Mouse (Mus musculus) olfactory bulb, adult 2 months (tissue): ENCODE measurements around the gene Atf2. TPM values are rescaled to one million over a fixed set of nuclear protein-coding genes. Genes with fewer than 3 reads are reported as not detected.
"Not testable (repeated sequence)": the region's sequence is repeated elsewhere in the genome, so short reads cannot be mapped to it uniquely, and the experiment has no call there.

Source experiments
- H3K27ac ChIP-seq: fragments of 200-500 bp; 2 replicates; pipeline ENCODE4 v1.5.1; 2012; ENCODE audit warnings: low read depth, low read length; ENCODE audit not compliant: insufficient read depth
- H3K4me1 ChIP-seq: fragments of 200-500 bp; 2 replicates; pipeline ENCODE4 v1.6.1; 2012; ENCODE audit warnings: low read length; ENCODE audit not compliant: control insufficient read depth, insufficient read depth
- H3K4me3 ChIP-seq: fragments of 200-500 bp; 2 replicates; pipeline ENCODE4 v1.5.1; 2012; ENCODE audit warnings: mild to moderate bottlenecking, low read depth, low read length, moderate library complexity; ENCODE audit not compliant: insufficient read depth
- CTCF ChIP-seq: fragments of 200-500 bp; IDR thresholded peaks from 2 replicates; pipeline ENCODE4 v1.5.1; 2012; ENCODE audit warnings: low read depth, mild to moderate bottlenecking, low read length, moderate library complexity; ENCODE audit not compliant: insufficient read depth
- POLR2A ChIP-seq: fragments of 200-500 bp; IDR thresholded peaks from 2 replicates; pipeline ENCODE4 v1.6.1; 2012; ENCODE audit warnings: mild to moderate bottlenecking, low read depth, low read length, moderate library complexity; ENCODE audit not compliant: insufficient read depth
- WGBS: fragments of 180-500 bp; shearing (Covaris S2); methylation state at CpG from one replicate; pipeline ENCODE4 v1.1.7; 2018; 5-methylcytosine and 5-hydroxymethylcytosine counted together
- polyA plus RNA-seq: library from polyadenylated mRNA; stranded (reverse); fragments of >200 nt; gene quantifications from 2 replicates; pipeline ENCODE4 v1.2.4, GENCODE M21; 2012; ENCODE audit warnings: low replicate concordance; ENCODE audit not compliant: missing spikeins, insufficient read depth, insufficient read length

The Atf2 gene
- polyA plus RNA-seq, 1 experiment = 176 TPM

DNA sequence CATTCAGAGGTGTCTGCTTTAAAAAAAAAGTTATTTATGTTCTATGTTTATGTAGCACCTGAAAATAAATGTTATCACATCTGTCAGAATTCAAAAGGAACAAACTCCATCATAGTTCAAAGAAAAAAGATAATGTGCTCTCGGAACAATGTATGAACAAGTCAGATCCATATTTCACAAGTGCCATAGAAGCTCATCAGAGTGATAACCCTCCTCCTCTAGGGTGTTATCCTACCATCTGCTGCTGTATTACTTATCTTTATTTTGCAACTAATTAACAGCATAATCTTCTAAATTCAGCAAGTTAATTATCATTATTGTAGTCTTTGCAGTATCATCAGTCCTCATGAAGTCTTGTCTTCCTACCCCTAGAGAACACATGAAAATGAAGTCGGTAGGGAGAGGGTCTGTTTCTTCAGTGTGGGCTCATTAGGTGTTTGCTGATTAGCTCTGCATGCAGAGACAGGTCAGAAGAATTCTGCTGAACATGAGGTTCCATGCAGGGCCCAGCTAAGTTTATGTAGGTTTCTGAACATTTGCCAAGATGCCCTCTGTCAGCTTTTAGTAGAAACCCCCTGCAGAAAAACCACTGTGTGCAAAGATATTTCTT is 57.9 kb downstream of the Atf2 start:
- 69% methylated on average over 2 of the region's 2 CpGs for WGBS
- no peak for TF ChIP-seq POLR2A
- no peak for TF ChIP-seq CTCF
- Histone ChIP-seq H3K27ac (no peak overlapping the region), H3K4me1 (no peaks in the 10 kb centered on the region), H3K4me3 (no peak overlapping the region)

DNA sequence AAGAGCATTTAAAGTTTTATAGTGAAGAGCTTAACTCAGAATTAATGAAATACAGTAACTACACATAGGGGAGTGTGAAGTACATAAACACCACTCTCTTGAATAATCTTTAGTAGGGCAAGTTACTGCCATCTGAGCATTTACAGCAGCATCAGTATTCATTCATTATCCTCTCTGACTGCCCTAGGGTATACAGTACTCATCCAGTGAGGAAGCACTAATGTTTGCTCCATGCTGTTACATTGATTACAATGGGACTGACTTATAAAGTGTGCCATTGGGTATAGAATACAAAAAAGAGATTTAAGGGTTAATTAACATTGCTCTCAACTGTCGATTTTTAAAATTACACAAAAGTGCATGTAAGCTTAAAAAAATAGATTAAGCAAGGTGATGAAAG is 59.2 kb downstream of the Atf2 start:
- TF ChIP-seq CTCF = no peak
- no peak for TF ChIP-seq POLR2A
- no peaks in the 10 kb centered on the region for H3K4me1 ChIP-seq
- no peak overlapping the region for H3K27ac ChIP-seq
- no peak overlapping the region for H3K4me3 ChIP-seq
- 53% methylated on average over 1 of the region's 1 CpGs for WGBS

DNA sequence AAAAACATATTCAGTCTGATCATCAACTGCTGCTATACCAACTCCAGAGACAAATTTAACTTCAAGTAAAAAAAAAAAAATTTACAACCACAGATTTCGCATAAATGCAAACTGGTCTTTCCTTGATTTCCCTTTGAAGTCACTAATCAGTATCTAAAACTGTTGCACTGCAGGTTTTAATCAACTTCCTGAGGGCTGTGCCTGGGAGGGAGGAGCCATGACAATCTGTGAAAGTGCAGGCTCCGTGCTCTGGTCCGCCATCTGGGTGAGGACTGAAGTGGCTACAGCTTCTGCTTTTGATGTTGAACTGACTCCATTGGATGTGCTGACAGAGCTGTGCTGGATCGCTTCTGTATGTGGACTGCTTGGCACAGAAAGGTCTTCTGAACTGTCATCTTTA is 73.7 kb downstream of the Atf2 start:
- 88% methylated on average over 4 of the region's 4 CpGs for WGBS
- Histone ChIP-seq H3K4me1 (no peaks in the 10 kb centered on the region), H3K27ac (no peak overlapping the region), H3K4me3 (no peak overlapping the region)
- no peak for TF ChIP-seq CTCF
- no peak for TF ChIP-seq POLR2A

DNA sequence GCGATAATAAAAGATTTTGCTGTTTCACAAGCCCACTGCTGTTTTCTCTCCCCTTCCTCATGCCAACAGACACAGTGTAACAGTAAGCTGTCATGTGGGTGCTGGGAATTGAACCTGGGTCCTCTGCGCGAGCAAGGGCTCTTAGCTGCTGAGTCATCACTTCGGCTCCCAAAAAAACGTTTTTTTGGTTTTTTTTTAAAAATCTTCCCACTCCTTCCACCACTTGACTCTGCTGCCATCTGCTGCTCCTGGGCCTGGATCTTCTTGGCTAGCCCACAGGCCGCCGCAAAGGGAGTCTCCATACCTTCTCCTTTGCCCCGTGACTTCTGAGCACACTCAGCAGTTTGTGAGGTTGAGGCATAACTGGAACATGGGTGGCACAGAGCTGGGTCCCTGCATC is 84.8 kb downstream of the Atf2 start:
- H3K4me3 ChIP-seq = no peak overlapping the region
- no peak for TF ChIP-seq POLR2A
- no peak for TF ChIP-seq CTCF
- H3K27ac ChIP-seq = no peak overlapping the region
- H3K4me1 ChIP-seq = 0 out of 2 replicates have a peak, but pooled peaks cover 2% of the 10 kb centered on the region
- 80% methylated on average over 8 of the region's 8 CpGs for WGBS

DNA sequence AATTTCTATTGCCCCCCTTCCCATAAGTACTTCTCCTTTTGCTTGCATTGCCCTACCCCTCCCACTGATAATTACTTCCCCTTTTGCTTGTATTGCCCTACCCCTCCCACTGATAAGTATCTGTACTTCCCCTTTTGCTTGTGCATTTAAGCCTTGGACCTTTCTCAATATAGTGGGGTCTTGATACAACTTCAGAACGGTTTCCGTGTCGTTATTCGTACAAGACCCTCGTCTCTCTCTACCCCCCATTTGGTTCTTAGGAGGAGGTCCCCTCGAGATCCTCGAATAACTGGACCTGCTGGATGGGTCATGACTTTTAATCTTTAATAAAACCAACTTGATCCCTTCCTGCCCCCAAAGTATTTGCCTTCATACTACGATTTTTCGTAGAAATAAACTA is 92.3 kb downstream of the Atf2 start:
- H3K4me3 ChIP-seq, H3K4me1 ChIP-seq, H3K27ac ChIP-seq: not testable (repeated sequence)
- 93% methylated on average over 9 of the region's 9 CpGs for WGBS

DNA sequence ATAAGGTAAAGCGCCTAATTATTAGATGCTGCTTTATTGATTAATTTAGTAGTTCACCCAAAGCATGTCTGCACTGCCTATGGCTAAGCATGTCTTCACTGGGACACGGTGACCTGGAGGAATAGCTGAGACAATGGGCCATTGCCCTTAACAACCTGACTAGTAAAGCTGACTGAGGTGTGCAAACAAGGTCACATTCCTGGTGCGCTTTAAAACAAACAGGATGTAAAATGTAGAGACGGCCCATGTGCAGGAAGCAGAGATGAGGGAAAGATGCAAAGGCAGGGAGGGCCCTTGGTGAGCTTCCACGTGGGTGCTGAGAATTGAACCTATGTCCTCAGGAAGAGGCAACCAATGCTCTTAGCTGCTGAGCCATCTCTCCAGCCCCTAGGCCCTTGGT is 93.7 kb downstream of the Atf2 start:
- no peak overlapping the region for H3K4me3 ChIP-seq
- H3K4me1 ChIP-seq = no peaks in the 10 kb centered on the region
- 86% methylated on average over 5 of the region's 5 CpGs for WGBS
- H3K27ac ChIP-seq = no peak overlapping the region
- TF ChIP-seq POLR2A (no peak), CTCF (no peak)

DNA sequence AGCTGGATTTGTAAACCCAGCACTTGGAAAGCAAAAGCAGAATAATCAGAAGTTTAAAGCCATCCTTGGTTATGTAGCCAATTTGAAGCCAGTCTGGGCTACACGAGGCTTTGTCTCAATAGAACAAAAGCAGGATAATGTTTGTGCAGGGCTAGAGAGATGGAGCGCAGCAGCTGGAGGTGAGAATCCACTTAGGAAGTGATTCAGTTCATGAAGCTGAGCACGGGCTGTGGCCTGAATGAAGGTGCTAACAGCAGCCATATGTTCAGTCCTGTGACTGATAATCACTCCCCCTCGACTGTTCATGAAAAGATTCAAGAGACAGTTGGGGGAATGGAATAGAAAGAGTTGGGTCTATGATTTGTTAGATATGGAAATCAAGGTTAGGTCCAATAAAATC is 94.3 kb downstream of the Atf2 start:
- no peak overlapping the region for H3K4me3 ChIP-seq
- TF ChIP-seq CTCF = no peak
- TF ChIP-seq POLR2A = no peak
- H3K27ac ChIP-seq = no peak overlapping the region
- 59% methylated on average over 4 of the region's 4 CpGs for WGBS
- no peaks in the 10 kb centered on the region for H3K4me1 ChIP-seq

DNA sequence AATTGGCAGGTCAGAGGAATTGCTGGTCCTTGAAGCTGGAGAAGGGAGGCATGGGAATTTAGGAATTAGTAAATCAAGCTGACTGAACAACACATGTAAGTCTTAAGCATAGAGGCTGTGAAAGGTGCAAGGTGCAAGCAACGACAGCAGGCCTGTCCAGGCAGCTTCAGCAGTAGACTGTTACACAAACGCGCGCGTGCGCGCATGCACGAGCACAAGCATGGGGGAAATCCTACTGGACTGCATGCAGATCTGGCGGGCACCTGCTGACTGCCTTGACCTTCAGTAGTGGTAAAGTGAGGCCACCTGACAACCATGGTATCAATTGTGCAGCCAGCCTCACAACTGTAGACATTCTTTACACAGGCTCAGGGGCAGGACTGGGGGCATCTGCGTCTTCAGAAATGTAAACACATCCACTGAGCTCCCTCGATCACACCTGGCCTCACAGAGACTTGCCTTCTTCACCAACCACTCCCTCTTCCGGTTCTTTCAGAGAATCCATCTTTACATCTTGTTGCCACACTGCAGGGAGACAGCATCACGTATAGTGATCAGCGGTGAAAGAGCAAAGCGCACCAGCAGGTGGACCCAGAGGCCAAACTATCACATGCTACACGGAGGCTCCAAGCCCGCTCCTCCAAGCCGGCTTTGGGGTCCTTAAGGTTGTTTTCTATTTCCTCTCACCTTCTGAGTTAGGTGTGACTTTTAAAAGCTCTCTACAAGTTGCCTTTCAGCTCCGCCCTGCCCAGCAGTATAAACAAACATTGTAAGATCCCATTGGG is 100.4 kb downstream of the Atf2 start:
- no peak overlapping the region for H3K4me3 ChIP-seq
- H3K4me1 ChIP-seq = no peaks in the 10 kb centered on the region
- WGBS = 73% methylated on average over 19 of the region's 19 CpGs

DNA sequence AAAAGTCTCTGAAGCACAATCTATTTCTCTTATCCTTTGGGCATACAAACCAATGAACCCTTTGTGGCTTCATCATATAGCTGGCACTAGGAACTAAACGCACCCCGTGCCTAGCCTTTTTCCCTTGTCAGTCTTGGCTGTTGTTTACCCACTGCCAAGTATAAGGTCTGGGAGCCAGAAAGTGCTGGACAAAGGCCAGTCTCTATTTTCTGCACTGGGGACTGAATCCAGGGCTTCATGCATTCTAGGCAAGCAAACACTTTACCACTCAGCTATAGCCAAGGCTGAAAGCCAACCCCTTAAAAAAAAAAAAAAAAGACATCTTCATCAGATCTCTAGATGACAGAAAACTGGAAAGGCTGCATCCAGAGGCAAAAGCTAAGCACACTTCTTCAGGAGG is 102.1 kb downstream of the Atf2 start:
- Histone ChIP-seq H3K27ac (no peak overlapping the region), H3K4me1 (no peaks in the 10 kb centered on the region), H3K4me3 (no peak overlapping the region)
- 38% methylated on average over 2 of the region's 2 CpGs for WGBS
- TF ChIP-seq POLR2A (no peak), CTCF (no peak)

More for the DNA sequence above, 100.4 kb downstream of the Atf2 start:
- no peak overlapping the region for H3K27ac ChIP-seq
- TF ChIP-seq CTCF (no peak), POLR2A (no peak)

DNA sequence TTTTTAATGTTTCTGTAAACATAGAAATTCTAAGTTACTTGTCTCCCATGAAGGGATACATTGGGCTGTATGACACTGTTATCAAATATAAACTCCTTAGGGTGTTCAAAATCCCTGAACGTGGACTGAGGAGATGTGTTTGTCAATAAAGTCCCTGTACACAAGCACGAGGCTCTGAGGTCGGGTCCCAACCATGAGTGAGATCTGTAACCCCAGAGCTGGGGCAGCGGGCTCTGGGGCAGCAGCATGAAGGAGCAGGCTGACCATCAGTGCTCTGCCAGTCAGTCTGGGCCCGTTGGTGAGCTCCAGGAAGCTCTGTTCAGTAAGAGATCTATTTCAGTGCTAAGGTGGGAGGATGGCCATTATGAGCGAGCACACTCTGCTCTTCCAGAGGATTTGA is 104.0 kb downstream of the Atf2 start:
- no peaks in the 10 kb centered on the region for H3K4me1 ChIP-seq
- no peak overlapping the region for H3K4me3 ChIP-seq
- 91% methylated on average over 6 of the region's 6 CpGs for WGBS
- TF ChIP-seq CTCF = no peak
- no peak for TF ChIP-seq POLR2A
- H3K27ac ChIP-seq = no peak overlapping the region
